Mouse (Mus musculus) liver, embryonic 14.5 days (tissue): ENCODE data around the gene Ppp1r7.

ENCODE experiments used
- CTCF ChIP-seq: IDR thresholded peaks from 2 replicates; pipeline ENCODE4 v1.5.1; 2016; ENCODE audit warnings: antibody characterized with exemption, low read depth, control low read depth
- EP300 ChIP-seq: IDR thresholded peaks from 2 replicates; pipeline ENCODE4 v1.6.1; 2016; ENCODE audit warnings: antibody characterized with exemption, low read depth

DNA sequence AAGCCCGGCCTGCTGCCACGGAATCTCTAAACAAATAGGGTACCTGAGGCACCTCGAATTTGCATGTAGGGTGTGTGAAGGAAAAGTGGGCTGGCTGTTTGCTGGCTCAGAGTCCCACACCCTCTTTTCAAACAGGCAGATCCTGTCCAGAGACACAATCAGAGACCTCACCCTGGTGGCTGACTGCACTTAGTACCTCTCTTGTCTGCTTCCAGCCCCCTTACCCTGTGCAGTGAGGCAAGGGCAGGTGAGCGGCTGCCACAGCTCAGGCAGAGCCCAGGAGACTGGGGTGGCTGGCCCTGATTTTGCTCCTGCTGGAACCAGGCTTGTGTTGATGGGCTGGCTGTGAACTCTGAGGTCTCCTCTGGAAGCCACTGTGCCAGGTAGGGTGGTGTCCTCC is 31.0 kb downstream of the Ppp1r7 start, which contains the start of gene Ano7:
- TF ChIP-seq CTCF (no peak), EP300 (no peak)
